Mouse (Mus musculus): ENCODE measurements around the gene Diexf. TPM values are rescaled to one million over a fixed set of nuclear protein-coding genes. Genes with fewer than 3 reads are reported as not detected.

Gene Diexf
- 13.4 TPM for polyA plus RNA-seq (2015; fragmentation: Illumina TruSeq; extraction: RNeasy Lipid Tissue Mini Kit (QIAGEN cat#74804); ENCODE audit: low read depth, low replicate concordance)

DNA sequence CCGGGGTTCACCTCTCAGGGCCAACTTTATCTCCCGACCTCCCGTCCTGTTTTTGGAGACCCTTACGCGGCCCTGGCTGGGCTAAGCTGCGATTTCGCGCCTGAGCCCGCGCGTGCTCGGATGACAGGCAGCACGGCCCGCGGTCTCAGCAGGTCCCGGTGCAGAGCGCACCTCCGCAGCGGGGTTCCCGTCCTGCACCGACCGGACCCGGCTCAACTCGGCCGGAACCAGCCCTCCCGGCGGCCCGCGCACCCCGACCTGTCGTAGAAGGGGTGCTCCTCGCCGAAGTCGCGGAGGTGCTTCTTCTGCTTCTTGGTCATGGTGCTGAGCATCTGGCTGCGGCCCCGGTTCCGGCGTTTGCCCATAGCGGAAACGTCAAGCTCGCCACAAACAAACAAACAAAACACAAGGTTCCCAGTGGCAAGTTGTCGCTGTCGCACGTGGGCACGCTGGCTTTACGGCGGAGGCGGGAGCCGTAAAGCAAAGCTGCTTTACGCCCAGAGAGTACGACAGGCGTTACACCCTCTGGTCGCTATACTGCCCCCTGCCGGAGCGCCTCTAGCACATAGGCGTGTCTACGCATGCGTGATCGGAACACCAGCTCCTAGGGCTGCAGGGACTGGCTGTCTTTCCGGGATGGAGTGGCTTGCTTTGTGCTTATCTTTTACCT, at the start of gene Diexf:
Gene Diexf, minus strand, starts transcription at position 487 of the 670 bp plus-strand sequence.

DNA sequence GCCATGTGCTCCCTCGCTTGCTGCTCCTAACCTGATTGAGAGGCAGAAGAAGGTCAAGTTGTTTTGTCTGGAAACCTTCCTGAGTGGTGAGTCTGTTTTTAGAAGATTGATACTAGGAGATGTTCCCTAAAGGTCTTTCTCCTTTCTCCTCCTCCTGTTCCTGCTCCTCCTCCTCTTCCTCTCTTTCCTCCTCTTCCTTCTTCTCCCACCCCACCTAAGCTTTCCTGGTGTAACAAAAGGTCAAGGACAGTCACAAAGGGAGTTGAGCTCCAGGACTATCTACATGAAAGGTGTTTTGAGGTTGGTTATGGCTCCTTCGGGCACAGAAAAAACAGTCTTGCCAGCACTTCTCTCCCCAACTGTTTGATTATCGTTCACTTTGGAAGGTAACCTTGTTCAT, 37.7 kb upstream of the Diexf start, which contains the start of gene A130010J15Rik:
Gene A130010J15Rik, plus strand, starts transcription at position 301 of the 400 bp plus-strand sequence.

DNA sequence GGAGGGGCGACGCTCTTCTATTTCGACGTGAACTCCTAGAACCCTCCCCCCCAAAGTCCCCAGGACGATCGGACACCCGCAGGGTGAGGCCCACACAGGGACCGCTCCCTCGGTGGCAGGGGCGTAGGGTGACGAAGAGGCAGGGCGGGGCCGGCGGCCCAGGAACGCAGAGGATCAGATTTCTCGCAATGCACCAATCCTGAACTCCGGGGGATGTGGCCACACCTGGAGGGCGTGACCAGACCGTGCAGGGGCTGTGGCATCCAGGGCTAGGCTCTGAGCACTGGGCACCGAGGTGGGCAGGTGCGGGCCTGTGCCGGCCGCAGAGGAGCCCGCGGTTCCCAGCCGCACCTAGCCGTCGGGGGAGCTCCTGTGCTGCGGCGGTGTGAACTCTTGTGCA, 22.8 kb upstream of the Diexf start, which contains the start of gene Irf6:
Gene Irf6, plus strand, starts transcription at position 240 of the 400 bp plus-strand sequence.

Other genes with a start within 250 kb of the Diexf start
- gene Syt14, start 94.5 kb downstream of the Diexf start, polyA plus RNA-seq (2015; fragmentation: Illumina TruSeq; extraction: RNeasy Lipid Tissue Mini Kit (QIAGEN cat#74804); ENCODE audit: low read depth, low replicate concordance): 9.6 TPM
- gene Irf6, start 22.8 kb upstream of the Diexf start, polyA plus RNA-seq (2015; fragmentation: Illumina TruSeq; extraction: RNeasy Lipid Tissue Mini Kit (QIAGEN cat#74804); ENCODE audit: low read depth, low replicate concordance): 0.45 TPM
- gene A130010J15Rik, start 37.8 kb upstream of the Diexf start, polyA plus RNA-seq (2015; fragmentation: Illumina TruSeq; extraction: RNeasy Lipid Tissue Mini Kit (QIAGEN cat#74804); ENCODE audit: low read depth, low replicate concordance): 6.0 TPM
- 0.95 TPM for gene Traf3ip3, start 71.4 kb upstream of the Diexf start, polyA plus RNA-seq (2015; fragmentation: Illumina TruSeq; extraction: RNeasy Lipid Tissue Mini Kit (QIAGEN cat#74804); ENCODE audit: low read depth, low replicate concordance)
- gene Lamb3, start 77.4 kb upstream of the Diexf start, polyA plus RNA-seq (2015; fragmentation: Illumina TruSeq; extraction: RNeasy Lipid Tissue Mini Kit (QIAGEN cat#74804); ENCODE audit: low read depth, low replicate concordance): 0.77 TPM
- gene Hsd11b1, start 133.8 kb upstream of the Diexf start, polyA plus RNA-seq (2015; fragmentation: Illumina TruSeq; extraction: RNeasy Lipid Tissue Mini Kit (QIAGEN cat#74804); ENCODE audit: low read depth, low replicate concordance): 45.3 TPM
- gene G0s2, start 142.9 kb upstream of the Diexf start, polyA plus RNA-seq (2015; fragmentation: Illumina TruSeq; extraction: RNeasy Lipid Tissue Mini Kit (QIAGEN cat#74804); ENCODE audit: low read depth, low replicate concordance): 14.8 TPM
- gene Camk1g, start 240.0 kb upstream of the Diexf start, polyA plus RNA-seq (2015; fragmentation: Illumina TruSeq; extraction: RNeasy Lipid Tissue Mini Kit (QIAGEN cat#74804); ENCODE audit: low read depth, low replicate concordance): 32.2 TPM

Measured in brain, adult 10 weeks (tissue).